Mouse (Mus musculus) thymus, adult 2 months (tissue): ENCODE measurements at regions not wholly inside any gene's neighbourhood (a gene's known extent, or its start where the extent isn't known, plus 50 kb on each side); places are given as distances from the start of the nearest gene placed in this dataset.

Source experiments
- CTCF ChIP-seq: fragments of 200-500 bp; IDR thresholded peaks from 2 replicates; pipeline ENCODE4 v1.5.1; 2012; ENCODE audit warnings: mild to moderate bottlenecking, control low read depth, low read length, moderate library complexity, borderline replicate concordance; ENCODE audit not compliant: control insufficient read depth, poor library complexity, insufficient read depth; ENCODE audit errors: extremely low read depth
- POLR2A ChIP-seq: fragments of 200-500 bp; IDR thresholded peaks from 2 replicates; pipeline ENCODE4 v1.6.1; 2012; ENCODE audit warnings: mild to moderate bottlenecking, low read length, control low read depth, moderate library complexity; ENCODE audit not compliant: control insufficient read depth, poor library complexity, insufficient read depth; ENCODE audit errors: extremely low read depth

DNA sequence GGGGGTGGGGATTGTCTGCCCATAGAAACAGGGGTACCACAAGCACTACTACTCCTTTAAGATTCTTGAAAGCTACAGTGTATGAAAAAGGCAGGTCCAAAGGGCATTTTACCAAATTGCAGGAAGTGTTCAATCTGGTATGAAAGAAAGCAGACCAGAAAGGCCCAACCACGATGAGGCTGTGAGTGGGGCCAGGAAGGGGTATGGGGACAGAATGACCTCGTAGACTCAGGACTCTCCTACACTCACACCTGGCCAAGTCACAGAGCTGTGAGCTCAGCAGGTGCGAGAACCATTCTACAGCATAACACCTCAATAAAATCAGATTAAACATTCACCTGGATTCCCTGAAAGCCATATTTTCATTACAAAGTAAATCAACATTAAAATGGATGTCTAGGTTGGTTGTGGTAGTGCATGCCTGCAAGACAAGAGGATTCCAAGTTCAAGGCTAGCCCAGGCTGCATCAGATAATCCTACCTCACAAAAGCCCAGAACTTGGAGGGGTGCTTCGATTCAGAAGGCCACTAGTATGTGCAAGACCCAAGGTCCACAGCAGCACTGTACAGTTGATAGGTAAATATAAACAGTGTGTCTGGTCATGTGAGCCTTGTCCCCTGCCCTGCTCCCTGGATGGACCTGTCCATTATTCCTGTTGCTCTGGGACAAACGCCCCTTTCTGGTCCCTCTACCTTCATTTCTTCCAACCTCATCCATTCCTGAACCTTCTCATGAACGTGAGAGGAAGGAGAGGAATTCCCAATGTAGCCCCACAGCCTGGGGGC lies 115.3 kb downstream of the 1810010D01Rik start:
- TF ChIP-seq CTCF: no peak
- no peak for TF ChIP-seq POLR2A
